ENCODE assay signal across 8 mouse cellular contexts in genomic region chr5:90930971-90931851, GRCm38 (mm10). TPM values are rescaled to one million over a fixed set of nuclear protein-coding genes. Genes with fewer than 3 reads are reported as not detected.
DNase-seq lines count a peak whose midpoint lies in the region; ATAC-seq lines count a peak whose summit lies in the region.

Gene Mthfd2l (plus strand): TSS chr5:90931117.

- peaks cover 14% of the 10 kb centered on the region for H3K4me1 ChIP-seq in hindbrain, embryonic 15.5 days (replicated peaks)

- ATAC-seq in hindbrain, embryonic 15.5 days (ENCODE audit: low FRiP score, low read depth), result peak; percentile 97

- no peaks in the 10 kb centered on the region for H3K27me3 ChIP-seq in hindbrain, embryonic 15.5 days

- H3K36me3 ChIP-seq in hindbrain, embryonic 15.5 days, result peaks cover 5% of the 10 kb centered on the region; the same call in 1 of the 2 replicates
- no peaks in the 10 kb centered on the region for H3K36me3 ChIP-seq in macrophage (ENCODE audit: inconsistent target)

- H3K9me3 ChIP-seq in hindbrain, embryonic 15.5 days, result no peaks in the 10 kb centered on the region

- H3K27ac ChIP-seq in hindbrain, embryonic 15.5 days (replicated peaks), result peak within 1 kb of the TSS; percentile 97
- H3K27ac ChIP-seq in macrophage, result peak within 1 kb of the TSS; percentile 33

- under 1% methylated on average over 78 of the region's 79 CpGs for WGBS in hindbrain, embryonic 15.5 days
- WGBS in macrophage (ENCODE audit: missing documents), result under 1% methylated on average over 64 of the region's 79 CpGs

- DNase-seq in WW6 (ENCODE audit: low read depth, low spot score), result peak; percentile 59
- DNase-seq in cerebellum, postnatal 4 days (ENCODE audit: low spot score in 2 of 2), result peak; percentile 63 to 83
- peak; percentile 80 for DNase-seq in gastrocnemius, adult 18-20 months (ENCODE audit: low spot score)
- DNase-seq in left cerebral cortex, adult 18-20 months (ENCODE audit: low spot score in 2 of 2), result peak; percentile 67 to 75
- DNase-seq in retina, postnatal 7 days (ENCODE audit: low read depth, low spot score), result peak; percentile 71
- peak; percentile 76 to 87 for DNase-seq in urinary bladder, adult 18-20 months (ENCODE audit: low spot score in 2 of 2)

- peak within 1 kb of the TSS; percentile 90 for H3K9ac ChIP-seq in hindbrain, embryonic 15.5 days

- peak within 1 kb of the TSS; percentile 59 for H3K4me2 ChIP-seq in hindbrain, embryonic 15.5 days

- peak within 1 kb of the TSS; percentile 66 for H3K4me3 ChIP-seq in hindbrain, embryonic 15.5 days
- peak within 1 kb of the TSS; percentile 65 for H3K4me3 ChIP-seq in macrophage (ENCODE audit: inconsistent target)

- H3K79me2 ChIP-seq in macrophage (ENCODE audit: inconsistent target), result peaks cover 12% of the 10 kb centered on the region

RNA-seq across cellular contexts. Expression of gene Mthfd2l, which starts in this region (rescaled TPM):
- 1 to 10 TPM; 5.7 to 6.9 TPM for total RNA-seq in gastrocnemius, adult 18-20 months (2021)
- polyA plus RNA-seq in hindbrain, embryonic 15.5 days (2015; fragmentation: Nextera tagmentation; extraction: Ambion mirVana), result 61.7 and 68.1 TPM in 2 replicates
- total RNA-seq in left cerebral cortex, adult 18-20 months (2021), result 10 to 100 TPM; 16.4 to 17.1 TPM
- total RNA-seq in macrophage (2018; cell fraction: chromatin; rRNA removed), result 10 to 100 TPM; 10.7 to 37.7 (median 17.6) TPM
- 1 to 10 TPM; 3.2 to 6.7 (median 4.1) TPM for total RNA-seq in macrophage (2018; cell fraction: cytosol; rRNA removed)
- total RNA-seq in macrophage (2018; cell fraction: nucleus; rRNA removed), result 10 to 100 TPM in 19 of 26 experiments, 1 to 10 TPM in 7; 6.3 to 47.7 (median 14.1) TPM
- polyA plus RNA-seq in macrophage (2018), result 5.7 to 11.4 TPM (median 6.0 TPM) in 3 replicates

Comparison
In these comparisons a context has a peak if more than half of its experiments do, and no peak if none do; other contexts are left out.
1. Peak in every context shown above with its lines: DNase-seq, ATAC-seq, H3K4me3 ChIP-seq and H3K27ac ChIP-seq.